Mouse (Mus musculus): ENCODE measurements around the gene D230025D16Rik.
"Not testable (repeated sequence)": the region's sequence is repeated elsewhere in the genome, so short reads cannot be mapped to it uniquely, and the experiment has no call there.

D230025D16Rik gene

GRCm38 (mm10) chr8:105291802-105292201, 66.9 kb downstream of the D230025D16Rik start:
- not testable (repeated sequence) for DNase-seq (ENCODE audit: low read depth)

- DNase-seq (ENCODE audit: low read depth), result no peak
Measured at GRCm38 (mm10) chr8:105292471-105292870, 67.5 kb downstream of the D230025D16Rik start.

GRCm38 (mm10) chr8:105293405-105293804, 68.5 kb downstream of the D230025D16Rik start:
- no peak for DNase-seq (ENCODE audit: low read depth)

- DNase-seq (ENCODE audit: low read depth), result no peak
Measured at GRCm38 (mm10) chr8:105294776-105295175, 69.8 kb downstream of the D230025D16Rik start.

- no peak for DNase-seq (ENCODE audit: low read depth)
Measured at GRCm38 (mm10) chr8:105295256-105295655, 70.3 kb downstream of the D230025D16Rik start.

GRCm38 (mm10) chr8:105295895-105296573, 71.1 kb downstream of the D230025D16Rik start, which contains the start of gene Exoc3l:
Exoc3l (minus strand) TSS chr8:105296101.
- DNase-seq (ENCODE audit: low read depth), result no peak

GRCm38 (mm10) chr8:105297511-105298192, 72.7 kb downstream of the D230025D16Rik start, which contains the start of gene E2f4:
E2f4 (plus strand) TSS chr8:105297663.
- peak; percentile 73 for DNase-seq (ENCODE audit: low read depth)

GRCm38 (mm10) chr8:105298351-105299252, 73.7 kb downstream of the D230025D16Rik start:
- DNase-seq (ENCODE audit: low read depth), result no peak

- no peak for DNase-seq (ENCODE audit: low read depth)
Measured at GRCm38 (mm10) chr8:105299962-105300361, 75.0 kb downstream of the D230025D16Rik start.

Data from fibroblast of lung, adult 2 months (primary cell).